Mouse (Mus musculus): ENCODE data around the gene Dnah12. TPM values are rescaled to one million over a fixed set of nuclear protein-coding genes. Genes with fewer than 3 reads are reported as not detected.
"Not testable (repeated sequence)": the region's sequence is repeated elsewhere in the genome, so short reads cannot be mapped to it uniquely, and the experiment has no call there.

The Dnah12 gene
- total RNA-seq, 2 experiments from 2014 or later: 0.09 to 0.10 TPM

- ATAC-seq (replicated peaks; ENCODE audit: poor library complexity, severe bottlenecking): no peak
Measured at GRCm38 (mm10) chr14:26867356-26867755, 174.3 kb downstream of the Dnah12 start.

- ATAC-seq (replicated peaks; ENCODE audit: poor library complexity, severe bottlenecking): no peak
Measured at GRCm38 (mm10) chr14:26868299-26868698, 175.2 kb downstream of the Dnah12 start.

- peak; percentile 74 for ATAC-seq (replicated peaks; ENCODE audit: poor library complexity, severe bottlenecking)
Measured at GRCm38 (mm10) chr14:26878756-26879155, 185.7 kb downstream of the Dnah12 start.

- no peak for ATAC-seq (replicated peaks; ENCODE audit: poor library complexity, severe bottlenecking)
Measured at GRCm38 (mm10) chr14:26879976-26880375, 186.9 kb downstream of the Dnah12 start.

- no peak for ATAC-seq (replicated peaks; ENCODE audit: poor library complexity, severe bottlenecking)
Measured at GRCm38 (mm10) chr14:26881700-26882099, 188.6 kb downstream of the Dnah12 start.

GRCm38 (mm10) chr14:26887244-26887643 lies 194.2 kb downstream of the Dnah12 start:
- no peak for ATAC-seq (replicated peaks; ENCODE audit: poor library complexity, severe bottlenecking)

GRCm38 (mm10) chr14:26890777-26891176 lies 197.7 kb downstream of the Dnah12 start:
- ATAC-seq (replicated peaks; ENCODE audit: poor library complexity, severe bottlenecking): no peak

- no peak for ATAC-seq (replicated peaks; ENCODE audit: poor library complexity, severe bottlenecking)
Measured at GRCm38 (mm10) chr14:26894392-26894791, 201.3 kb downstream of the Dnah12 start, which contains the start of gene Asb14. Asb14 (plus strand) TSS chr14:26894557.

GRCm38 (mm10) chr14:26899490-26899889 lies 206.4 kb downstream of the Dnah12 start:
- ATAC-seq (replicated peaks; ENCODE audit: poor library complexity, severe bottlenecking): no peak

GRCm38 (mm10) chr14:26900893-26901292 lies 207.8 kb downstream of the Dnah12 start:
- no peak for ATAC-seq (replicated peaks; ENCODE audit: poor library complexity, severe bottlenecking)

- no peak for ATAC-seq (replicated peaks; ENCODE audit: poor library complexity, severe bottlenecking)
Measured at GRCm38 (mm10) chr14:26907401-26907800, 214.3 kb downstream of the Dnah12 start.

- not testable (repeated sequence) for ATAC-seq (replicated peaks; ENCODE audit: poor library complexity, severe bottlenecking)
Measured at GRCm38 (mm10) chr14:26910461-26910860, 217.4 kb downstream of the Dnah12 start.

GRCm38 (mm10) chr14:26911201-26911600 lies 218.1 kb downstream of the Dnah12 start:
- ATAC-seq (replicated peaks; ENCODE audit: poor library complexity, severe bottlenecking): no peak

GRCm38 (mm10) chr14:26911826-26912225 lies 218.8 kb downstream of the Dnah12 start:
- no peak for ATAC-seq (replicated peaks; ENCODE audit: poor library complexity, severe bottlenecking)

GRCm38 (mm10) chr14:26913681-26914268 lies 220.7 kb downstream of the Dnah12 start:
- ATAC-seq (replicated peaks; ENCODE audit: poor library complexity, severe bottlenecking): no peak

GRCm38 (mm10) chr14:26919310-26919709 lies 226.2 kb downstream of the Dnah12 start:
- ATAC-seq (replicated peaks; ENCODE audit: poor library complexity, severe bottlenecking): no peak

GRCm38 (mm10) chr14:26923702-26924421 lies 230.8 kb downstream of the Dnah12 start:
- peak; percentile 67 for ATAC-seq (replicated peaks; ENCODE audit: poor library complexity, severe bottlenecking)

- ATAC-seq (replicated peaks; ENCODE audit: poor library complexity, severe bottlenecking): no peak
Measured at GRCm38 (mm10) chr14:26934891-26935290, 241.8 kb downstream of the Dnah12 start.

- peak; percentile 88 for ATAC-seq (replicated peaks; ENCODE audit: poor library complexity, severe bottlenecking)
Measured at GRCm38 (mm10) chr14:26935558-26935957, 242.5 kb downstream of the Dnah12 start.

All from granulocyte monocyte progenitor cell, adult 5-6 weeks (primary cell).